Mouse (Mus musculus): Measurements from ENCODE around the gene Rad50.

- TF ChIP-seq POLR2A (IDR thresholded peaks at IDR 0.05; ENCODE audit: low read depth, low read length) (no peak), CTCF (IDR thresholded peaks at IDR 0.05; ENCODE audit: extremely low read depth, insufficient read length, insufficient replicate concordance, low read depth, low read length) (no peak)
Measured at GRCm38 (mm10) chr11:53652427-53652826, 54.7 kb downstream of the Rad50 start.
